Mouse (Mus musculus): ENCODE measurements around the gene Tenm3. TPM values are rescaled to one million over a fixed set of nuclear protein-coding genes. Genes with fewer than 3 reads are reported as not detected.

Tenm3 gene
- polyA plus RNA-seq, 2 experiments, result 38.0 to 48.1 TPM

GRCm38 (mm10) chr8:48544840-48545239 lies 298.9 kb downstream of the Tenm3 start:
- no peak for DNase-seq (ENCODE audit: low spot score)
- TF ChIP-seq POLR2A (IDR thresholded peaks at IDR 0.05; ENCODE audit: borderline replicate concordance, extremely low read depth, insufficient read depth, insufficient read length), result no peak
- Histone ChIP-seq H3K4me2 (replicated peaks; ENCODE audit: low read depth, low read length, severe bottlenecking) (no peak overlapping the region), H3K27ac (replicated peaks; ENCODE audit: low read depth, low read length) (no peak overlapping the region), H3K36me3 (ENCODE audit: control insufficient read depth, insufficient read depth, low read length) (no peaks in the 10 kb centered on the region; the same call in 1 of the 2 replicates), H3K4me1 (ENCODE audit: control insufficient read depth, insufficient read depth, low read length) (peaks cover 13% of the 10 kb centered on the region), H3K9me3 (ENCODE audit: control insufficient read depth, low read length) (no peaks in the 10 kb centered on the region), H3K27me3 (ENCODE audit: control insufficient read depth, insufficient read depth, low read length) (no peaks in the 10 kb centered on the region), H3K4me3 (replicated peaks; ENCODE audit: low read length) (no peak overlapping the region), H3K9ac (ENCODE audit: low read depth, low read length, severe bottlenecking) (no peak overlapping the region)
- 85% methylated on average over 7 of the region's 7 CpGs for WGBS
- no peak for ATAC-seq (ENCODE audit: low FRiP score, low read depth)

- H3K27ac ChIP-seq (replicated peaks; ENCODE audit: low read depth, low read length), result no peak overlapping the region
- 88% methylated on average over 17 of the region's 17 CpGs for WGBS
- no peaks in the 10 kb centered on the region; the same call in 1 of the 2 replicates for H3K36me3 ChIP-seq (ENCODE audit: control insufficient read depth, insufficient read depth, low read length)
Measured at GRCm38 (mm10) chr8:48542141-48542540, 301.6 kb downstream of the Tenm3 start.

GRCm38 (mm10) chr8:48540894-48541293 lies 302.9 kb downstream of the Tenm3 start:
- Histone ChIP-seq H3K9ac (ENCODE audit: low read depth, low read length, severe bottlenecking) (no peak overlapping the region), H3K27ac (replicated peaks; ENCODE audit: low read depth, low read length) (no peak overlapping the region), H3K4me1 (ENCODE audit: control insufficient read depth, insufficient read depth, low read length) (peaks cover 10% of the 10 kb centered on the region), H3K4me3 (replicated peaks; ENCODE audit: low read length) (no peak overlapping the region), H3K27me3 (ENCODE audit: control insufficient read depth, insufficient read depth, low read length) (no peaks in the 10 kb centered on the region), H3K9me3 (ENCODE audit: control insufficient read depth, low read length) (no peaks in the 10 kb centered on the region), H3K4me2 (replicated peaks; ENCODE audit: low read depth, low read length, severe bottlenecking) (no peak overlapping the region), H3K36me3 (ENCODE audit: control insufficient read depth, insufficient read depth, low read length) (no peaks in the 10 kb centered on the region)
- DNase-seq (ENCODE audit: low spot score) (no peak), ATAC-seq (ENCODE audit: low FRiP score, low read depth) (no peak)
- TF ChIP-seq POLR2A (IDR thresholded peaks at IDR 0.05; ENCODE audit: borderline replicate concordance, extremely low read depth, insufficient read depth, insufficient read length), result no peak
- 45% methylated on average over 8 of the region's 8 CpGs for WGBS

More at GRCm38 (mm10) chr8:48542141-48542540, 301.6 kb downstream of the Tenm3 start:
- no peak for ATAC-seq (ENCODE audit: low FRiP score, low read depth)
- H3K4me3 ChIP-seq (replicated peaks; ENCODE audit: low read length), result no peak overlapping the region
- no peaks in the 10 kb centered on the region for H3K9me3 ChIP-seq (ENCODE audit: control insufficient read depth, low read length)
- H3K4me1 ChIP-seq (ENCODE audit: control insufficient read depth, insufficient read depth, low read length), result peaks cover 10% of the 10 kb centered on the region
- no peak overlapping the region for H3K9ac ChIP-seq (ENCODE audit: low read depth, low read length, severe bottlenecking)
- no peak overlapping the region for H3K4me2 ChIP-seq (replicated peaks; ENCODE audit: low read depth, low read length, severe bottlenecking)
- no peaks in the 10 kb centered on the region for H3K27me3 ChIP-seq (ENCODE audit: control insufficient read depth, insufficient read depth, low read length)
- DNase-seq (ENCODE audit: low spot score), result no peak
- TF ChIP-seq POLR2A (IDR thresholded peaks at IDR 0.05; ENCODE audit: borderline replicate concordance, extremely low read depth, insufficient read depth, insufficient read length), result no peak

GRCm38 (mm10) chr8:48535833-48536232 lies 307.9 kb downstream of the Tenm3 start:
- Histone ChIP-seq H3K36me3 (ENCODE audit: control insufficient read depth, insufficient read depth, low read length) (peaks cover 4% of the 10 kb centered on the region; the same call in 1 of the 2 replicates), H3K4me3 (replicated peaks; ENCODE audit: low read length) (no peak overlapping the region), H3K4me1 (ENCODE audit: control insufficient read depth, insufficient read depth, low read length) (peaks cover 2% of the 10 kb centered on the region), H3K27me3 (ENCODE audit: control insufficient read depth, insufficient read depth, low read length) (no peaks in the 10 kb centered on the region), H3K27ac (replicated peaks; ENCODE audit: low read depth, low read length) (no peak overlapping the region), H3K9me3 (ENCODE audit: control insufficient read depth, low read length) (no peaks in the 10 kb centered on the region), H3K9ac (ENCODE audit: low read depth, low read length, severe bottlenecking) (no peak overlapping the region), H3K4me2 (replicated peaks; ENCODE audit: low read depth, low read length, severe bottlenecking) (no peak overlapping the region)
- no peak for ATAC-seq (ENCODE audit: low FRiP score, low read depth)
- DNase-seq (ENCODE audit: low spot score), result no peak
- WGBS, result 92% methylated on average over 3 of the region's 3 CpGs
- no peak for TF ChIP-seq POLR2A (IDR thresholded peaks at IDR 0.05; ENCODE audit: borderline replicate concordance, extremely low read depth, insufficient read depth, insufficient read length)

- WGBS, result 79% methylated on average over 5 of the region's 5 CpGs
- no peaks in the 10 kb centered on the region for H3K4me1 ChIP-seq (ENCODE audit: control insufficient read depth, insufficient read depth, low read length)
Measured at GRCm38 (mm10) chr8:48531795-48532194, 312.0 kb downstream of the Tenm3 start.

More at GRCm38 (mm10) chr8:48531795-48532194, 312.0 kb downstream of the Tenm3 start:
- H3K36me3 ChIP-seq (ENCODE audit: control insufficient read depth, insufficient read depth, low read length), result peaks cover 4% of the 10 kb centered on the region; the same call in 1 of the 2 replicates
- no peak overlapping the region for H3K27ac ChIP-seq (replicated peaks; ENCODE audit: low read depth, low read length)
- no peak overlapping the region for H3K4me3 ChIP-seq (replicated peaks; ENCODE audit: low read length)
- TF ChIP-seq POLR2A (IDR thresholded peaks at IDR 0.05; ENCODE audit: borderline replicate concordance, extremely low read depth, insufficient read depth, insufficient read length), result no peak
- ATAC-seq (ENCODE audit: low FRiP score, low read depth) (no peak), DNase-seq (ENCODE audit: low spot score) (no peak)
- H3K9ac ChIP-seq (ENCODE audit: low read depth, low read length, severe bottlenecking), result no peak overlapping the region
- no peaks in the 10 kb centered on the region for H3K27me3 ChIP-seq (ENCODE audit: control insufficient read depth, insufficient read depth, low read length)
- H3K4me2 ChIP-seq (replicated peaks; ENCODE audit: low read depth, low read length, severe bottlenecking), result no peak overlapping the region
- H3K9me3 ChIP-seq (ENCODE audit: control insufficient read depth, low read length), result no peaks in the 10 kb centered on the region
